Mouse (Mus musculus): ENCODE data around the gene Dmpk.

- TF ChIP-seq CTCF (conservative IDR thresholded peaks at IDR 0.05; ENCODE audit: insufficient read depth, insufficient read length, low read depth, low read length), result no peak
- TF ChIP-seq POLR2A (IDR thresholded peaks at IDR 0.05; ENCODE audit: low read depth, low read length), result no peak
Observed at GRCm38 (mm10) chr7:19055108-19055507, 28.5 kb upstream of the Dmpk start.

Measured in kidney, adult 2 months (tissue).